Mouse (Mus musculus) lung, adult 2 months (tissue): Measurements from ENCODE around the gene Atxn2. TPM values are rescaled to one million over a fixed set of nuclear protein-coding genes. Genes with fewer than 3 reads are reported as not detected.

ENCODE experiments used
- DNase-seq: peaks from one replicate; pipeline ENCODE4 v3.0.0; 2022
- H3K4me1 ChIP-seq: fragments of 200-500 bp; 2 replicates; pipeline ENCODE4 v1.6.1; 2011; ENCODE audit warnings: low read length; ENCODE audit not compliant: control insufficient read depth, insufficient read depth
- H3K4me3 ChIP-seq: fragments of 200-500 bp; replicated peaks from 2 replicates; pipeline ENCODE3; 2011; ENCODE audit warnings: low read depth, mild to moderate bottlenecking, control low read depth, low read length; ENCODE audit errors: extremely low read depth
- CTCF ChIP-seq: fragments of 200-500 bp; IDR thresholded peaks from 2 replicates; pipeline ENCODE4 v1.5.1; 2011; ENCODE audit warnings: mild to moderate bottlenecking, low read length, control low read depth; ENCODE audit not compliant: insufficient read depth
- POLR2A ChIP-seq: fragments of 200-500 bp; IDR thresholded peaks from 2 replicates; pipeline ENCODE4 v1.6.1; 2011; ENCODE audit warnings: low read depth, mild to moderate bottlenecking, control low read depth, low read length, borderline replicate concordance; ENCODE audit errors: extremely low read depth
- WGBS: fragments of 180-500 bp; shearing (Covaris S2); methylation state at CpG from one replicate; pipeline ENCODE4 v1.1.7; 2018; 5-methylcytosine and 5-hydroxymethylcytosine counted together
- polyA plus RNA-seq: library from polyadenylated mRNA; depleted of rRNA; stranded (reverse); fragments of >200 nt; gene quantifications from 2 replicates; pipeline ENCODE4 v1.2.3, GENCODE M21; 2012

The Atxn2 gene
- polyA plus RNA-seq, 1 experiment = 108 TPM

GRCm38 (mm10) chr5:121710402-121710801 lies 735 bp upstream of the Atxn2 start:
- Histone ChIP-seq H3K4me3 (no peak overlapping the region), H3K4me1 (peaks cover 5% of the 10 kb centered on the region; the same call in 1 of the 2 replicates)
- 73% methylated on average over 2 of the region's 2 CpGs for WGBS
- TF ChIP-seq CTCF (no peak), POLR2A (no peak)
- DNase-seq = no peak

- WGBS = under 1% methylated on average over 12 of the region's 12 CpGs
- DNase-seq = no peak
- Histone ChIP-seq H3K4me3 (peak overlapping the region; percentile 87), H3K4me1 (peaks cover 5% of the 10 kb centered on the region; the same call in 1 of the 2 replicates)
- TF ChIP-seq CTCF (no peak), POLR2A (no peak)
Observed at GRCm38 (mm10) chr5:121710851-121711173, 325 bp upstream of the Atxn2 start.

- H3K4me1 ChIP-seq = peaks cover 8% of the 10 kb centered on the region
- WGBS = 3% methylated on average over 56 of the region's 57 CpGs
- H3K4me3 ChIP-seq = peak overlapping the region; percentile 82
- TF ChIP-seq CTCF = no peak
- TF ChIP-seq POLR2A = no peak
- no peak for DNase-seq
Observed at GRCm38 (mm10) chr5:121711928-121712231, 743 bp downstream of the Atxn2 start.

GRCm38 (mm10) chr5:121712232-121712933 lies 1.2 kb downstream of the Atxn2 start:
- peaks cover 8% of the 10 kb centered on the region for H3K4me1 ChIP-seq
- no peak for DNase-seq
- under 1% methylated on average over 64 of the region's 66 CpGs for WGBS
- TF ChIP-seq CTCF (no peak), POLR2A (no peak)
- peak overlapping the region; percentile 82 for H3K4me3 ChIP-seq

- TF ChIP-seq POLR2A (no peak), CTCF (no peak)
- no peak for DNase-seq
- Histone ChIP-seq H3K4me1 (peaks cover 8% of the 10 kb centered on the region), H3K4me3 (peak overlapping the region; percentile 82)
- WGBS = 4% methylated on average over 25 of the region's 32 CpGs
Observed at GRCm38 (mm10) chr5:121712934-121713538, 1.9 kb downstream of the Atxn2 start.

- WGBS = 65% methylated on average over 1 of the region's 1 CpGs
- TF ChIP-seq POLR2A (no peak), CTCF (no peak)
- H3K4me1 ChIP-seq = peaks cover 11% of the 10 kb centered on the region
- DNase-seq = no peak
- no peak overlapping the region for H3K4me3 ChIP-seq
Observed at GRCm38 (mm10) chr5:121714331-121714730, 3.2 kb downstream of the Atxn2 start.

GRCm38 (mm10) chr5:121714928-121715327 lies 3.8 kb downstream of the Atxn2 start:
- TF ChIP-seq CTCF (no peak), POLR2A (no peak)
- WGBS = 55% methylated on average over 6 of the region's 6 CpGs
- no peak for DNase-seq
- Histone ChIP-seq H3K4me3 (no peak overlapping the region), H3K4me1 (peaks cover 11% of the 10 kb centered on the region)

- no peak for TF ChIP-seq CTCF
- no peak for TF ChIP-seq POLR2A
- Histone ChIP-seq H3K4me1 (peaks cover 23% of the 10 kb centered on the region), H3K4me3 (no peak overlapping the region)
- WGBS = 62% methylated on average over 5 of the region's 5 CpGs
- no peak for DNase-seq
Observed at GRCm38 (mm10) chr5:121718462-121718861, 7.3 kb downstream of the Atxn2 start.

GRCm38 (mm10) chr5:121720888-121721585 lies 9.9 kb downstream of the Atxn2 start:
- 0 out of 2 replicates have a peak, but pooled peaks have one; percentile 11 for TF ChIP-seq CTCF
- TF ChIP-seq POLR2A = no peak
- no peak for DNase-seq
- Histone ChIP-seq H3K4me1 (peaks cover 24% of the 10 kb centered on the region), H3K4me3 (no peak overlapping the region)
- WGBS = 58% methylated on average over 5 of the region's 5 CpGs

- WGBS = 39% methylated on average over 3 of the region's 3 CpGs
- TF ChIP-seq CTCF (no peak), POLR2A (no peak)
Observed at GRCm38 (mm10) chr5:121721841-121722240, 10.7 kb downstream of the Atxn2 start.

GRCm38 (mm10) chr5:121724678-121725077 lies 13.5 kb downstream of the Atxn2 start:
- Histone ChIP-seq H3K4me1 (peaks cover 18% of the 10 kb centered on the region), H3K4me3 (no peak overlapping the region)
- 68% methylated on average over 1 of the region's 1 CpGs for WGBS
- TF ChIP-seq CTCF = no peak
- TF ChIP-seq POLR2A = no peak
- no peak for DNase-seq

More at GRCm38 (mm10) chr5:121721841-121722240, 10.7 kb downstream of the Atxn2 start:
- Histone ChIP-seq H3K4me3 (no peak overlapping the region), H3K4me1 (peaks cover 21% of the 10 kb centered on the region)
- DNase-seq = no peak
